Mouse (Mus musculus) embryonic facial prominence, embryonic 13.5 days (tissue): ENCODE data around the gene Sertad4. TPM values are rescaled to one million over a fixed set of nuclear protein-coding genes. Genes with fewer than 3 reads are reported as not detected.
A peak's percentile ranks its signal among the peaks of the same experiment; 100 is the strongest.

ENCODE experiments used
- ATAC-seq: fragments of 200-750 bp; cut with Nextera tagmentation; 2 replicates; pipeline ENCODE4 v1.8.0; 2017; ENCODE audit warnings: low read depth; ENCODE audit not compliant: insufficient number of reproducible peaks, insufficient read depth, low FRiP score, low TSS enrichment
- H3K27ac ChIP-seq: fragments of 300-500 bp; sonication (generic); 2 replicates; pipeline ENCODE4 v1.5.1; 2015; ENCODE audit warnings: moderate library complexity, mild to moderate bottlenecking, inconsistent platforms
- H3K27me3 ChIP-seq: fragments of 300-500 bp; sonication (generic); 2 replicates; pipeline ENCODE4 v1.6.1; 2015; ENCODE audit warnings: mild to moderate bottlenecking, inconsistent platforms
- H3K36me3 ChIP-seq: fragments of 300-500 bp; sonication (generic); 2 replicates; pipeline ENCODE4 v1.6.1; 2015; ENCODE audit warnings: mild to moderate bottlenecking, inconsistent platforms
- H3K4me1 ChIP-seq: fragments of 300-500 bp; sonication (generic); 2 replicates; pipeline ENCODE4 v1.6.1; 2015; ENCODE audit warnings: inconsistent platforms
- H3K4me2 ChIP-seq: fragments of 300-500 bp; sonication (generic); 2 replicates; pipeline ENCODE4 v1.6.1; 2015; ENCODE audit warnings: moderate library complexity, mild to moderate bottlenecking, inconsistent platforms
- H3K4me3 ChIP-seq: fragments of 300-500 bp; sonication (generic); 2 replicates; pipeline ENCODE4 v1.5.1; 2015; ENCODE audit warnings: mild to moderate bottlenecking, inconsistent platforms
- H3K9ac ChIP-seq: fragments of 300-500 bp; sonication (generic); 2 replicates; pipeline ENCODE4 v1.6.1; 2015; ENCODE audit warnings: mild to moderate bottlenecking, inconsistent platforms
- H3K9me3 ChIP-seq: fragments of 300-500 bp; sonication (generic); 2 replicates; pipeline ENCODE4 v1.6.1; 2016; ENCODE audit warnings: inconsistent platforms
- WGBS: fragments of 180-500 bp; shearing (Covaris S2); methylation state at CpG from one replicate; pipeline ENCODE4 v1.1.7; 2015; ENCODE audit warnings: mixed read lengths; 5-methylcytosine and 5-hydroxymethylcytosine counted together
- polyA plus RNA-seq: library from polyadenylated mRNA; unstranded; fragments of >200 nt; fragmentation: Nextera tagmentation; extraction: Ambion mirVana; gene quantifications from 2 replicates; pipeline ENCODE4 v1.2.1, GENCODE M21; 2015

Sertad4 gene
- polyA plus RNA-seq, 1 experiment from 2014 or later: 71.4 TPM

DNA sequence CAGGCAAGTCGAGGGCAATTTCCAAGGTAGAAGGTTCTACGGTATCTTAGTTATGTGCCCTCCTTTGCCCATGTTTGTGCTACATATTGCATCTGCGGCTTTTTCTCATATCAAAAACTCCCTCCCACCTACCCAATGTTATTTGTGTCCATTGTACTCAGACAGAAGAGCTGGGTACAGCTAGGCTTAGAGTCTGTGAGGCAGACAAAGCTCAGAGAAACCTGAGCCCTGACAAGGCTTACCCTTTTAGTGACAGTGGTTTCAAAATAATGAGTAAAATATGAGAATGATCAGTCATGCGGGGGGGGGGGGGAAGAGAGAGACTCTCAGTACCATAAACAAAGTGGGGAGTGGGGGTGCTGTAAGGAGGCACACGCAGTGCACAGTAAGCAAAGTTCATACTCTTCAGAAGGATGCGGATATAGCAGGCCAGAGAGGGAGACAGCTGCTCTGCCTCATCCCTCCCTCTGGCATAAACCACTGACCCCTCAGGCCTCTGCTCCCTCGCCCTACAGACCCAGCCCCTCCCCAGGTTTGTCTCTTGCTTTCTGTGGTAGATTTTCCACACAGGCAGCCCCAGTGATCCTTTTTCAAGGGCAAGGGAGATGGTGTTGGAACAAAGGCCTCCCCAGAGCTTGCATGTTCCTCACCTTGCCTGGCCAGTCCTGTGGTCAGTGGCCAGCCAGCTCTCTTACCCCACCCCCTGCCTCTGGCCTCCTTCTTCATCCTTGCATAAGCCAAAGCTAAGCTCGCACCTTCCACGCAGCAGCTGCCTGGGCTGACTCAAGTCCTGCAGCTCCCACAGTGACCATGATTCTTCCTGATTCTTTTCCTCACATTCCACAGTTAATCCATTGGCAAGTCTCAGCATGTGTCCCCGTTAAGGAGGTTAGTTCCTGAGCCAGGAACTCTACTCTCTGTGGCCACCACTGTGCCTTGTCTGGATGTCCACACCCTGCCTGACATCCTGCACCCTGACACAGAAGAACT, 49.1 kb downstream of the Sertad4 start:
- Histone ChIP-seq H3K4me2 (peak overlapping the region; percentile 11; the same call in 1 of the 2 replicates), H3K9me3 (peaks cover 4% of the 10 kb centered on the region; the same call in 1 of the 2 replicates), H3K36me3 (no peaks in the 10 kb centered on the region), H3K9ac (peak overlapping the region; percentile 11; the same call in 1 of the 2 replicates), H3K27me3 (no peaks in the 10 kb centered on the region), H3K4me3 (no peak overlapping the region), H3K27ac (peak overlapping the region; percentile 94), H3K4me1 (peaks cover 47% of the 10 kb centered on the region)
- WGBS: 19% methylated on average over 10 of the region's 10 CpGs
- ATAC-seq: peak; percentile 76

DNA sequence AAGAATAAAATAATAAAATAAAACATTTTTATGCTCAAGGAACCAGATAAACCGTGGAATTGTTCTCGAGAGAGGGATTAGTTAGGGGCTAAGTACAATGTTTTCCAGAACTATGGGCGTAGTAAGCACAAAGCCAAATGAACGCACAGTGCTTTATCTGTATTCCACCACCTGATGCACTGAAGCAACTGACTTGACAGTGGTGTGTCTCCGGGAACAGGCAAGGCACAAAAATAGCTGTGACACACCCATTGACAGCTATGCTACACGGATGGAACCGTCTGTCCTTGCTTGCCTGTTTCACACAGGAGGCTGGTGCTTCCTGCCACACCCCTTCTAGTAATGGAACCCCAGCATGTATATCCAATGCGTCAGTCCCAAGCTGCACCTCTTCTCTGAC, 55.2 kb downstream of the Sertad4 start:
- Histone ChIP-seq H3K36me3 (no peaks in the 10 kb centered on the region), H3K9ac (no peak overlapping the region), H3K4me1 (peaks cover 66% of the 10 kb centered on the region), H3K4me3 (no peak overlapping the region), H3K27ac (peak overlapping the region; percentile 92), H3K27me3 (no peaks in the 10 kb centered on the region), H3K9me3 (peaks cover 4% of the 10 kb centered on the region; the same call in 1 of the 2 replicates), H3K4me2 (no peak overlapping the region)
- ATAC-seq: no peak
- WGBS: 39% methylated on average over 8 of the region's 8 CpGs

DNA sequence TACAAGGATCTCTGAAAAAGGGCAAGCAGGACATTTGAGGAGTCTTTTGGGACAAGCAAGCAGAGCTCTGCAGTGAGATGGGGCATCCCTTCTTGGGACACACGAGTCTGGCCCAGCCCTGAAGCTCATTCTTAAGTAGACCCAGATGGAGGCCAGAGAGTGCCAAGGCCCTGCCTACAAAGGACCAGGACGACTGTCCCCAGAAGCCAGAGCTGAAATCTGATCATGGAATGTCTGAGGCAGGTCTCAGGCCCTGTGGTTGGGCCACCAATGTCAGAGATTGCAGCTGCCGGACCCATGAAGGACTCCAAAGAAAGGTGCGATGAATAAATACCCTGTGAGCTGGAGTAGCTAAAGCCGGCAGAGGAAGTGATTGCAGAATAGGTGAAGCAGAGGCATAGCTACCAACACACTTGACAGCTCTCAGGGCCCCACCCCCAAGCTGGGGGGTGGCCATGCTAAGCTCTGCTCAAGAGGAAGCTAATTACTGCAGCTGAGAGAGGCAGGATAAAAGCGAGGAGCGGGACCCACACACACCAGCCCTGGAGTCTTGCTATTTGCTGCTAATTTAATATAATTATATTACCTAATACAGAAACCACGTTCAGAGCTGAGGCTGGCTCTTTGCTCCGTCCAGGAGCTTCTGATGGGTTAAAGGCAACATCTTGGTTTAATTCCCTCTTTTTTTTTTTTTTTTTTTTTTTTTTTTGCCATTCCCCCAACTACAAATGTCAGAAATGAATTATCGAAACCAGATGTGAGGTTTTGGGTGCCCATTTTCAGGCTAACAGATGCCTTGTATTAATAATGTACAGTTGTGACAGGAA, 56.2 kb downstream of the Sertad4 start:
- Histone ChIP-seq H3K9me3 (peaks cover 3% of the 10 kb centered on the region; the same call in 1 of the 2 replicates), H3K36me3 (no peaks in the 10 kb centered on the region), H3K4me2 (peak overlapping the region; percentile 37), H3K4me1 (peaks cover 61% of the 10 kb centered on the region), H3K27me3 (no peaks in the 10 kb centered on the region), H3K27ac (peak overlapping the region; percentile 92), H3K4me3 (no peak overlapping the region), H3K9ac (no peak overlapping the region)
- peak; percentile 80 for ATAC-seq
- 5% methylated on average over 10 of the region's 10 CpGs for WGBS

DNA sequence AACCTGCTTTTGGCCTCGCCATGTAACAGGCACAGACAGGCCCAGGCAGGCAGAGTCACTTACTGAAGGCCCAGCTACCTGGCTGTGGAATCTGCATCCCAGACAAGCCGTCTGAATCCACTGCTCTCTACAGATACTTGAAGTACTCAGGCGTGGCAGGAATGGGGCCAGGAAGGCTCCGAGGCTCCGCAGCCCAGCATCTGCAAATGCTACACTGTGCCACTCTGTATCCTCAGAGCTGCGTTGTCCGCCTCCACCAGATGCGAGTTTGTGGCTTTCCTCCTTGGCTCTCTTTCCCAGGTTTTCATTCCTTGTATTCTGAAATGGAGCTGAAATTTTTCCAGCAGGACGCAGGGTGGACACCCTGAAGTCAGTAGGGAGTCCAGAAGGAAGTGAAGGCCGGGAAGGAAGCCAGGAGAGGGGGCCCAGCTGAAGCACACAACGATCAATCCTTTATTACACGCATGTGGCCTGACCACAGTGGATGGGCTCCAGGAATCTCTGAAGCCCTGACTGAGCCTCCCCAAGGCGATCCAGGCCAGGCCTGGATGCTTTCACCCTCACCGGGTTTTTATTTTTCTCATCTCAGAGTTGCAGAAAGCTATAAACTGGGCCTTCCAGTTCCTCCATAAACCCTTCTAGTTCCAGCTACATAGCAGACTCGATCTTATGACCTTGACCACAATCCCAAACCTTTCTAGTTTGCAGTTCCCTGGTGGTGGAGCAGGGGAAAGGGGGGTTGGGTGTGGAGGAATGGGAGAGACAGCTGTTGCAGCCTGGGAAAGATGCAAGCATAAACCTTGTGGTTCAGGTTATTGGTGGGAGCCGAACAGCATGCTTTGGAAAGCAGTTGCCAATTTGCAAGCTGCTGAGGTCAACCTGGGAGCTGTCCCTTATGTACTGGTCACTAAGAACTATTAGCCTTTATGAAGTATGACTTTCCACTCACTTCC, 57.1 kb downstream of the Sertad4 start:
- peak overlapping the region; percentile 92 for H3K27ac ChIP-seq
- H3K4me1 ChIP-seq: peaks cover 67% of the 10 kb centered on the region
- no peaks in the 10 kb centered on the region for H3K9me3 ChIP-seq
- peak; percentile 65 for ATAC-seq
- H3K4me3 ChIP-seq: no peak overlapping the region
- peak overlapping the region; percentile 37 for H3K4me2 ChIP-seq
- H3K9ac ChIP-seq: no peak overlapping the region
- 23% methylated on average over 16 of the region's 16 CpGs for WGBS
- no peaks in the 10 kb centered on the region for H3K27me3 ChIP-seq
- no peaks in the 10 kb centered on the region for H3K36me3 ChIP-seq

DNA sequence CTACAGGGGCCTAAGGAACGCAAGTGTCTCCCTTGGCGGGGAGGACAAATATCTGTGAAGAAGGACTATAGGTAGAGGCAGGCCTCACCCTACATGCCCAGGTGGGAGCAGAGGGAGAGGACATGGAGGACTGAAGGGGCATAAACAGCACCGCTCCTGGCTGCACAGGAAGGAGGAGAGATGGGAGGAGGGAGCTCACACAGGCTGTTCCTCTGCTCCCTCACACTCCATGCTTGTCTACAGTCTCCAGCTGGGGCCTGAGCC, 58.6 kb downstream of the Sertad4 start:
- ATAC-seq: no peak
- no peaks in the 10 kb centered on the region for H3K9me3 ChIP-seq
- no peak overlapping the region for H3K4me3 ChIP-seq
- no peaks in the 10 kb centered on the region for H3K36me3 ChIP-seq
- 47% methylated on average over 3 of the region's 3 CpGs for WGBS
- peaks cover 80% of the 10 kb centered on the region for H3K4me1 ChIP-seq
- no peak overlapping the region for H3K9ac ChIP-seq
- H3K4me2 ChIP-seq: no peak overlapping the region
- H3K27ac ChIP-seq: peak overlapping the region; percentile 85
- no peaks in the 10 kb centered on the region for H3K27me3 ChIP-seq

DNA sequence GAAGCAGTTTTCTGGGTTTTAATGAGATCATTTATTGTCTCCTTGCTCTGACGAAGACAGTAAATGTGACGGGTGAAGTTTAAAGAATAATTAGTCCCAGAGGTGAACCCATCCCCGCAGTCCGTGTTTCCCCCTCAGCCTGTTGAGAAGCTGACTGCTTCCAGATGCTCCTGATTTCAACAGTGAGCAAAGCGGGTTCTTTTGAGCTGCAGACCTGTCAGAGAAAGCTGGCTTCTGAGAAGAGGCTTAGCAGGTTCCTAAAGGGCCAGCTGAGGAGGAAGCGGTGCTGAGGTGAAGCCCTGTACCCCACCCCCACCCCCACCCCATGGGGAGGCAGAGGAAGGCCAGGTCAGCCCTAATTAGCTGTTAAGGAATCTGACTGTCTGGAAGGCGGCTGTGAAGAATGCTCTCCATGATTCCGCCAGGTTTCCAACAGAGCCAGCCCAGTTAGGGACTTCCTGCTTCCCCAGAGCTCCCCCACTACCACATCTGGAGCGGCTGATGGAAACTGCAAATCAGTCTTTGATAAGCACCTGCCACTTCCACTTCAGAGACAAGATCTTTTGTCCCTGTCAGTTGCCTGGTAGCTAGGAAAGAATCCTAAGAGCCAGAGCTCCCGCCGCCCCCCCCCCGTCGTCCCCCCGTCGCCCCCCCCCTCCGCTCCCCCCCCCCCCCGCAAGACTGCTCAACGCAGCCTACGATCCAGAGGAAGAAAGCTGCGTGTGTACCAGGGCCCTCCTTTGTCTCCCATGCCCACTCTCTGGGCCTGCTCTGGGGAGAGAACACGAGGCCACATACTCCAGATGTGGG, 59.1 kb downstream of the Sertad4 start:
- Histone ChIP-seq H3K4me1 (peaks cover 84% of the 10 kb centered on the region), H3K27me3 (no peaks in the 10 kb centered on the region), H3K9me3 (no peaks in the 10 kb centered on the region), H3K9ac (no peak overlapping the region), H3K4me2 (peak overlapping the region; percentile 38), H3K36me3 (no peaks in the 10 kb centered on the region), H3K27ac (peak overlapping the region; percentile 86), H3K4me3 (no peak overlapping the region)
- no peak for ATAC-seq
- WGBS: 5% methylated on average over 14 of the region's 21 CpGs

DNA sequence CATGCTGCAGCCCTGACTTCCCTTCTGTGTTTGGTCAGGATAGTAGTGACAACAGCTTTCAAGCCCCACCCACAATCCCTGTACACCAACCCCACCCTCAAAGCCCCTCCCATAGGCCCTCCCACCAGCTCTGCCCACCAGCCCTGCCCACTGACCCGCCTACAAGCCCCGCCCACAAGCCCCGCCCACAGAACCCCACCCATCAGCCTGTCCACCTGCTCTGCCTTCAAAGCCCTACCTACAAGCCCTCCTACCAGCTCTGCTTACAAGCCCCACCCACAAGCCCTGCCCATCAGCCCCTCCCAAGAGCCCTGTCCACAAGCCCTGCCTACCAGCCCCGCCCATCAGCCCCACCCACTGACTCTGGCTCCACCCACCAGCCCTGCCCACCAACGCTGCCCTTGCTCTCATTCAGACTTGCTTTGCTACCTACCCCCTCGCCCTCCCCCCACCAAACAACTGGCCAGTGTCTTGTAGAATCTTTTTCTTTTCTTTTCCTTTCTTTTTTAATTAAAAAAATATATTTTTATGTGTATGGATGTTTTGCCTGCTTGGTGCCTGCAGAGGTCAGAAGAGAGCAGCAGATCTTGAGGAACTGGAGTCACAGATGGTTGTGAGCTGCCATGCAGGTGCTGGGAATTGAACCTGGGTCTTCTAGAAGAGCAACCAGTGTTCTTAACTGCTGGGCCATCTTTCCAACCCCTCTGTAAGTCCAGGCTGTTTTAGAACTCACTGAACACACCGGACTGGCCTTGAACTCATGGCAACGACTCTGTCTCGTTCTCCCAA, 60.4 kb downstream of the Sertad4 start:
- H3K4me3 ChIP-seq: no peak overlapping the region
- no peak overlapping the region for H3K4me2 ChIP-seq
- peak overlapping the region; percentile 86 for H3K27ac ChIP-seq
- no peak for ATAC-seq
- H3K9me3 ChIP-seq: no peaks in the 10 kb centered on the region
- peaks cover 87% of the 10 kb centered on the region for H3K4me1 ChIP-seq
- no peaks in the 10 kb centered on the region for H3K36me3 ChIP-seq
- no peak overlapping the region for H3K9ac ChIP-seq
- H3K27me3 ChIP-seq: no peaks in the 10 kb centered on the region
- WGBS: 47% methylated on average over 9 of the region's 9 CpGs

Other genes starting within 250 kb of the Sertad4 start
- 9.0 and 9.8 TPM in 2 replicates for gene Hhat, start 84.5 kb downstream of the Sertad4 start, polyA plus RNA-seq
- 3.6 and 4.2 TPM in 2 replicates for gene Syt14, start 180.0 kb upstream of the Sertad4 start, polyA plus RNA-seq